Mouse (Mus musculus): ENCODE data around the gene Shld2.
A peak's percentile ranks its signal among the peaks of the same experiment; 100 is the strongest.

The Shld2 gene

DNA sequence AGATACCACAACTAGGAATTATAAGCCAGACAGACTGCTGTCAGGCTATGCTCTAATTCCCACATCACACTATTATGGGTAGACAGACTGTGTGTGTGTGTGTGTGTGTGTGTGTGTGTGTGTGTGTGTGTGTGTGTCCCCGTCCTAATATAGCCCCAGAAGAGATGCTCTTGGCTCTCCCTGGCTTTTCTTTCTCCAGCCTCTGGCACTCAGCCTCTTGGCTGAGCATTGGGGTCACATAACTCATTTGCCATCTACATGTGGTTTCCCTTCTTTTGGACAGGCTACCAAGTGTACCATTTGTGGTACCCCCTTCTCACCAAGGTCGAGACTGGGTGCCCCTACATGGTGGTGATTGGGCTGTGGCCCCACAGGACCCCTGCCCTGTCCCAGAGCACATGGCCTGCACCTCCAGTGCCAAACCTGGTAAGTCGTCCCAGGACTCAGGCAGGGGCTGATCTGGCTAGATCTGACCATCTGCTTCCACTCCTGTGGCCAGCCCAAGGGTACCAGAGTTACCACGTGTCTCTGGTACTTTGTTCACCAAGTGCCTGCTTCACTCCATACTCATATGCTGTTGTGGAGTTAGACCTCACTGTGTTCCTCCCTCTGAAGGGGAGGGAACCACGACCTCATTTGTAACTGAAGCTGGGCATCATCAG lies 88.7 kb downstream of the Shld2 start:
- no peak for DNase-seq (ENCODE audit: extremely low read depth, low read depth)

DNA sequence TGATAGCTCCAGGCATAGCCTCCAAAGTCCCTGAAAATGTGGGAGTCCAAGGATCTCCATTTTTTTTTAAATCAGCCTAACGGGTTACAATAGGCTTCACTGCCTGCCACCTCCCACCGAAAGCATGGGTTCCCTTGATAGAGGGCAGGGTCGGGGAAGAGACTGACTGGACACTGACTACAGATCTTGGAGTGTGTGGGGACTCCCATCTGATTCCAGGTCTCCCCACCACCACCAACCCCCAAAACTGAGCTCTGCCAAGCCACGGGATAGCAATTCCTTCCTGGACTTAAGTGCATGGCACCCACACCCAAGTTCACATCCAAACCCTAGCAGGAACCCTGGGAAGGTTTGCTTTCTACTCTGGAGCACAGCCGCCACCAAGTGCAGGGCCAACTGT lies 89.9 kb downstream of the Shld2 start:
- no peak for DNase-seq (ENCODE audit: extremely low read depth, low read depth)

DNA sequence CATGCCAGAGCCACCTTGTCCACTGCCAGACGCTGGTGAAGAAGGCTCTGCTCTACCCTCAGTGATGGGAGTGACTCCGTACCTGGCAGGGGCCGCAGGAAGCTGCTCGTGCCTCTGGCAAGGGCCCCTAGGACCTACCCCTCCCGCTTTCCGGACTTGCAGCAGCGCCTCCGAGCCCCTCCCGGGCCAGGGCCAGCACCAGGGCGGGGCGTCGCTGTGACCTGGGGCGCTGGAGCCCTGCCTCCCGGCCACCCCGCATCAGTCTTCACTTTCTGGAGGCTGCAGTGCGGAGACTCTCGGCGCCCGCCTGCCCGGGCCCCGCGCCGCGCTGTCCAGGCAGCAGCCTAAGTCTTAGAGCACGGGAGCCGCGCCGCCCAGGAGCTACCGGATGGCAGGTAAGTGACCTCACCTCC lies 90.5 kb downstream of the Shld2 start:
- DNase-seq (ENCODE audit: extremely low read depth, low read depth) = no peak

DNA sequence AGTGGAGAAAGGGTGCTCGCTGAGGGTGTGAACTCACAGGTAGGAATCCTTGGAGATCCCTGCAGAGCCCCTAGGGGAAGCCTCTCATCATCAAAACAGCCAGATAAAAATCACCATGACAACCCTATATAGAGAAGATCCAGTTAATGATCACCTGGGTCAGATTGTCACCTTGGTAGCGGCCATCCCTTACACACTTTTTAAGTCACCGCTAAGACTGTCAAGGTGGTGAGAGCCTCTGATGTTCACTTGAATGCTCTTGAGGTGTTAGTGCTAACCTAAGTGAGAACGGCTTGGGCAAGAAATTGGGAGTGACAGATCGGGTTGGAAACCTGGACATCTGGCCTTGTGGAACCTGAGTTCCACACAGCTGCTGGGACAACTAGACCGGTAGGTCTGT lies 91.0 kb downstream of the Shld2 start, which contains the start of gene Syt15:
Gene Syt15 (plus strand): TSS at position 301 of the 400 bp plus-strand sequence.
- DNase-seq (ENCODE audit: extremely low read depth, low read depth) = no peak

DNA sequence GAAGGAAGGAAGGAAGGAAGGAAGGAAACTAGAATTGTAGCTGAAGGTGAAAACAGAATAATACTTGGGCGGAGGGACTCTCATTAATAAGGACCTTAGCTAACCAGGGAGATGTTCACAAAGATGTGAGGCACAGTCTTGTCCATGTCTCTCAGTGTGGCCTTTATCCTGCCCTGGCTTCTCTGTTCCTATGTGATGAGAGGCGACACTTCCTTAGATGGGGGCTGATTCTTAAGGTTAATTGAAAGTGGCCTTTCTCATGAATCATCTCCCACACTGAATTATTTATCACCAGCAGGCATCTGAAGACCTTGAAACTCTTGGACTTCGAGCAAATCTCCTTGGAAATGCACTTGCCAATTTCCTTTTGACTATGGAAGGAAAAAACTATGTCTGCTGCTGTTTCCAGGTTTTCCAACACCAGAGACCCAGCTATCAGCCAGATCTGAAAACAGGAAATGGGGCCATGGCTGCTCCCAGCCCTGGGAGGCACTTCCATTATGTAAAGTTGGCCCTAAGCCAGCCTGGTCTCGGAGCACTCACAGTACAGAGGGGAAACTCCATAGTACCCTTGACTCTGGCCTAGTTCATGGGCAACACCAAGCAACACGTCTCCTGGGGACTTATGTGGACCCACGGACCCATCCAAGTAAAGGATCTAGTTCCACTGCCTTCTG lies 94.7 kb downstream of the Shld2 start:
- DNase-seq (ENCODE audit: extremely low read depth, low read depth) = peak; percentile 6

DNA sequence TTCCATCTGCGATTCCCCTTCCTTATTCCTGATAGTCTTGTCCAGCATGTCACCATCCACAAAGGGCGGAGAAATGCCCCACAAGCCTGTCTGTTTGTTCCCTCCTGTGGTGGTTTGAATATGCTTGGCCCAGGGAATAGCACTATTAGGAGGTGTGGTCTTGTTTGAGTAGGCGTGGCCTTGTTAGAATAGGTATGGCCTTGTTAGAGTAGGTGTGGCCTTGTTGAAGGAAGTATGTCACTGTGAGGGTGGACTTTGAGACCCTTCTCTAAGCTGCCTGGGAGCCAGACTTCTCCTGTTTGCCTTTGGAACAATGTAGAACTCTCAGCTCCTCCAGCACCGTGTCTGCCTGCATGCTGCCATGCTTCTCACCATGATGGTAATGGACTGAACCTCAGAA lies 100.4 kb downstream of the Shld2 start:
- no peak for DNase-seq (ENCODE audit: extremely low read depth, low read depth)

DNA sequence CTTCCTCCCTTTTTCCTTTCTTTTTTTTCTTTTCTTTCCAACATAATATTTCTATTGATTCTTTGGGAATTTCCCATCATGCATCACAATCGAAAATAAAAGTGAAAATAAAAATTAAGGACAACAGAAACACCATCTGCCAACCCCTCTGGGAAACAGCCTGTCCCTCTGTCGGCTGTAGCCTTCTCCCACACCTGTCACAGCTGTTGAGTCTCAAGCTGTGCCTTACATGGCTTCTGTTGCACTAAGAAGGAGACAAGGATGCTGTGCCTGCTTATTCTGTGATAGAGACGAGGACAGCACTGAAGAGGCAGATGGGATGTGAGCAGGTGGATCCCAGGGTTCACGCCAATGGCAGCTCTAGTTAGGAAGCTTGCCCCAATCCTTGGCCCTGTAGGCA lies 101.2 kb downstream of the Shld2 start:
- no peak for DNase-seq (ENCODE audit: extremely low read depth, low read depth)

DNA sequence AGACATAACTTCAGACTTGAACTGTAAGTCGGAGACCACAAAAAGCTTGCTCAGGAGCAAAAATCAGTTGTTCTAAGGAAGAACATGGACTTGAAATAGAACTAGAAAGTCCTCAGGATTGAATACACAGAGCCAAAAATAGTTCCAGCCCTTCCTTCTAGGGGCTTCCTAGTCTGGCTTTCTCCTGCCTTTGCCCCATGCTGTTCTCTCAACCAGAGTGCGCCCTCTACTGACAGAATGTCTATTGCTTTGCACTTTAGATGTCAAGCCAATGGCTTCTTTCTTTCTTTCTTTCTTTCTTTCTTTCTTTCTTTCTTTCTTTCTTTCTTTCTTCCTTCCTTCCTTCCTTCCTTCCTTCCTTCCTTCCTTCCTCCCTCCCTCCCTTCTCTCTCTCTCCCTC lies 101.6 kb downstream of the Shld2 start:
- DNase-seq (ENCODE audit: extremely low read depth, low read depth) = no peak

DNA sequence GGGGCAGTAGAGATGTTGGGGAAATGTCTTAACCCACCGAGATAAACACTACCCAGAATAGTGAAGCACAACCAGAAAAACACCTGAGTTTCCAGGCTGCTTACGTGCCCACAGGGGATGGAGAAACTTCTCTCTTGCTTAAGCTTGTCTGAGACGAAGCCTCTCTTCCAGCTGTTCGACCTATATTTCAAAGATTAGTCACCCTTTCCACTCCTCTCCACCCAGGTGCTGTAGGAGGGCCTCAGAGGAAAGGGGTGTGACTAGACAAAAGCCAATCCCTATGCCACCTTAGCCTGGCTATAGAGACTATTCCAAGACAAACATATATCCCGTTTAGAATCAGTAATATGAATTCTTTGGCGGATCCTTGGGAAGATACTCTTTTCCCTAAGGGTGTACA lies 102.3 kb downstream of the Shld2 start:
- DNase-seq (ENCODE audit: extremely low read depth, low read depth) = no peak

DNA sequence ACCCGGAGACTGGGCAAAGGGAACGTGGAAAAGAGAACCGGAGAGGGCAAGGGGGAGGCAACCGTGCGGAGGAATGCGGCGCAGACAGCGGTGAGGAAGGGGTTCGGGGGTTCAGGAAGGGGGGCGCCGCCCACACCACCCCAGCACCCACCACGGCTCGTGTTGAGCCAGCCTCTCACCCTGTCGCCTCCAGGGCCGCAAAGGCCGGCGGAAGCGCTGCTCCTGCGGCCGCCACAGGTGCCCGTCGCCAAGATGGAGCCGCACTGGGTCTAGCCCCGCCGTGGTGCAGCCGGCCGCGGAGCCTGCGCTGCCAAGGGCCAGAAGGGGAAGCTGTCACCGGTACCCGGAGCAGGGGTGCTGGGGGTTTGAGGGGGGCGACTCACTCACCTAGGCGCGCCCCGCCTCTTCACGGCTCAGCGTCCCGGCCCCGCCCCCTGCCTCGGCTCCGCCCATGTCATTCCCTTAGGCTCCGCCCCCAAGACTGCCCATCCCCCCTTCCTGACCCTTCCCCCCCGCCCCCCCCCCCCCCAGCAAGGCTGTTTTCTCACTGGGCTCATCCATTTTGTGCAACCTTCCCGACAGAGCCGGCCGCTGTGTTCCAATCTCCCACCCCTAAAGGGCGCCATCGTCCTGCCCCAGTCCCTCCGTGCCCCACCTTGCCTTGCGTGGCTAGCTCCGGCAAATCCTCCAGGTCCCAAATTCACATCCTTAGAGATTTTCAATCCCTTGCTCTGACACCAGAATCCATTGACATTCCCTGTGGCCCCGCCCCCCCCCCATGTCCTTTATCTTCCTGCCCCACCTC lies 108.9 kb downstream of the Shld2 start, which contains the start of gene Gprin2:
Gene Gprin2 (minus strand): TSS at position 423 of the 805 bp plus-strand sequence.
- no peak for DNase-seq (ENCODE audit: extremely low read depth, low read depth)

DNA sequence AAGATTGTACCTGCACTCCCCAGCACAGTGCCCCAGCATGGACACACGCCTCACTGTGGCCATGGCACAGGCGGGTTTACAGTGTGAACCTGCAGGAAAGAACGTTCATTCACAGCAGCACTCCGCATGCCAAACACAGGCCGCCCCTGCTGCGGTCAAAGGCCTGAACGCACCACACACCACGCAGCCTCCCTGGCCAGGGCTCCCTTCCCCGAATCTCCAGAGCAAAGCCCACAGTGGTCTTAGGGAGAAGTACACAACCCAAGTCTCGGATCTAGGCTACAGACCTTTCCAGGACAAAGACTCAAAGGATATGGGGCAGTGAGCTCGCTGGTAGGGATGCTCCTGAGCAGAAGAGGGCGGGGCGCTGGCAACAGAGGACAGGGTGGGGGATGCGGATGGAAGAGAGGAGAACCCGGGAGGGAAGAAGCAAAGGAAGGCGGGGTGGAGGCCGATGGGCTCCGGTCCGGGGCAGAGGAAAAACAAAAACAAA lies 109.5 kb downstream of the Shld2 start:
- no peak for DNase-seq (ENCODE audit: extremely low read depth, low read depth)

DNA sequence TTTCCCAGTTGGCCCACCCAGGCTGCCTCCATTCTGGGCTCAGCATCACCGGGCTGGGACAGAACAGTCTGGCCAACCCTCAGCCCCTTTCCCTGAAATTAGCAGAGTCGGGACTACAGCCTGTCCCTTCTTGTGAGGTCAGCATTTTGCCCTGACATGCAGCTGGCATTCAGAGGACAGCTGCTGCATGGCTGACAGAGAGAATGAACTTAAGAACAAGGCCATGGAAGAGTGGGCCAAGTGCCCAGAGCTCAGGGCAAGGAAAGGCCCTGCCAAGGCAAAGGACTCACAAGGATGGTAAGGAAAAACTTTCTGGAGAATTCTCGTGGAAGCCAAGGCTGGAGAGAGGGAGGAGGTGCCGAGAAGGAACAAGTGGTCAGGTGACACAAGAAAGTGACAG lies 113.6 kb downstream of the Shld2 start:
- DNase-seq (ENCODE audit: extremely low read depth, low read depth) = no peak

DNA sequence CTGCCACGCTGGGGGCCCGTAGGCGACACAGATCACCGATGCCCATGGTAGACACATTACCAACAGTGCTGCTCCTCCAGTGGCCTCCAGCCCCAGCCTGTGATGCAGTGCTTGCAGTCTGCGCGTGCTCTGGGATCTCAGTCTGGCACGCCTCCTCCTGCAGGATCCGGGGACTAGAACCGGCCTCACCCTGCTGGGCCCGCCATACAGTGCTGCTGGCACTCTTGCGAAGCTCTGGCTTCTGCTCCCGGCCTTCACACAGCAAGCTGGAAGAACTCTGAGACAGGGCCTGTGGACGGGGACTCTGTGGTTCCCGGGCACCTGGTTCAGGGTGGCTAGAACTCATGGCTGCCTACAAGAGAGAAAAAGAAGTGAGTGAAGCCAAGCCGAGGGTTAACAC lies 114.8 kb downstream of the Shld2 start:
- DNase-seq (ENCODE audit: extremely low read depth, low read depth) = no peak

DNA sequence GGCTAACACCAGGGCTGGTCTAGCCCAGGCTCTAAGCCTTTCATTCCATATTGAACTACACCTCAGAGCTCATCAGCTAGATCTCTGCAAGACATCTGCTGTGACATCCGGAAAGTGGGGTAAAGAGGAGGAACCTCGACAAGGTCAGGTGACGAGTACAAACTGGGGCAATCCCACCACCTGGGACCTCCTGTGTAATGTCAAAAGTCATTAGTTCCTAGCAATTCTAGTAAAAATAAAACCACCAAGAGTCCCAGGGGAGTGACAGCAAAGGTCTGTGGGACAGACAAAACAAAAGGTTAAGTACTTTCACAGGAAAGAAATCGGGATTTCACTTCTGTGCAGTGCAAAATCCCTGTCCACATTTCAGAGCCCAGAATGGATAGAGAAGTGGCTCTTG lies 116.4 kb downstream of the Shld2 start:
- no peak for DNase-seq (ENCODE audit: extremely low read depth, low read depth)

DNA sequence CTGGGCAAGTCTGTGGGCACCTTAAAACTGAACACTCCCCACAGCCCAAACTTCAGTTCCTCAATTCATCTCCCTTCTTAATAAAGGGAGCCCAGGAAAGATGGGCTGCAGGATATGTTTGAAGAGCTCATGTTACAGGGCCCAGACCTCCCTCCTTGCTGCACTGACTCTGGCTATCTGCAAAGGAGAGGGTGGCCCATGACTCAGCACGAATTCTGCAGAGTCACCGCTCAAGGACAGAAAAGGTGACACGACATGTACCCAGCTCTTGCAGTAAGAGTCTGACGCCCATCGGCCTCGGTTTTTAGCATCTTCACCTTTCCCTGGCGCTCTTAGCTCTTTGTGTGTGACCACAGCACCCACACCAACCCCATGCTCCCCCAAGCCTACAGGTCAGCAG lies 119.9 kb downstream of the Shld2 start:
- DNase-seq (ENCODE audit: extremely low read depth, low read depth) = peak; percentile 38

DNA sequence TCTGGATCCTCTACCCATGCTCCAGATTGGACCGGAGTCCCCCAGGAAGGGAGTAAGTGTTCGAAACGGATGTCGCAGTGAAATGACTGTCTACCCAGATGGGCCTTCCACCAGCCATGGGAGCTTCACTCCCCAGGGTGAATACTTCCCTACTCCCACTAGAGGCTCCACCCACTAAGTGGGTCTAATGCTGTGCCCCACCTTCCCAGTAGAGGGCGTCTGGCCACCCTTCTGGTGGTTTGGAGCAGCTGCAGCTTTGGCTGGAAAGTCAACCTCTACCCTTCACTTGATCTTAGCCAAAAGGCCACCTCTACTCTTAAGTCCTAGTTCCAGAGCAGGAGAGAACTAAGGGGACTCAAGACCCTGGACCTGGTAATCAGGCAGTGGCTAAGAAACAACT lies 121.7 kb downstream of the Shld2 start:
- peak; percentile 15 for DNase-seq (ENCODE audit: extremely low read depth, low read depth)
